In genomic region chr5:53336704-53337103, GRCm38 (mm10) we compare ENCODE assay signal across 19 mouse cellular contexts.
DNase-seq lines count a peak whose midpoint lies in the region; ATAC-seq lines count a peak whose summit lies in the region.
"Had no signal": no experiment of that assay in that cellular context is flagged by ENCODE, and none has a peak within 500 bp of the region (broad histone marks: within the 10 kb centered on the region; RNA-seq: fewer than 3 reads in every experiment).

No protein-coding gene starts in this region.

- peak; percentile 57 for ATAC-seq in megakaryocyte, adult 5-6 weeks (ENCODE audit: poor library complexity, severe bottlenecking)
- ATAC-seq: CD4-positive, CD25-positive, alpha-beta regulatory T cell, adult 4 months; forebrain, embryonic 13.5 days; forebrain, embryonic 15.5 days; forebrain, postnatal 0 days had no signal

- DNase-seq in testis, postnatal 14 days (ENCODE audit: low spot score) = peak; percentile 44
- no peak for DNase-seq in testis, postnatal 10 days (ENCODE audit: low spot score)
- DNase-seq in layer of hippocampus, postnatal 36 days = no peak
- no peak for DNase-seq in yolk sac, embryonic 10.5 days (ENCODE audit: low spot score)
- DNase-seq: adrenal gland, adult 2 months; adrenal gland, postnatal 10 days; adrenal gland, postnatal 25 days; B cell, adult 2 months; cerebellum, adult 11 months; cerebellum, adult 18-20 months; cerebellum, adult 8-10 months; cerebellum, adult 9-11 months; cerebellum, postnatal 14 days; cerebellum, postnatal 36 days; forebrain, postnatal 0 days had no signal
